Mouse (Mus musculus) heart, postnatal 0 days (tissue): ENCODE measurements around the gene Fam240a.
A peak's percentile ranks its signal among the peaks of the same experiment; 100 is the strongest.

ENCODE experiments used
- CTCF ChIP-seq: IDR thresholded peaks from 2 replicates; pipeline ENCODE4 v1.5.1; 2016; ENCODE audit warnings: antibody characterized with exemption, control low read depth, low read depth
- EP300 ChIP-seq: IDR thresholded peaks from 2 replicates; pipeline ENCODE4 v1.6.1; 2016; ENCODE audit warnings: antibody characterized with exemption, low read depth

- TF ChIP-seq EP300, result no peak
- TF ChIP-seq CTCF, result peak; percentile 94
These were observed 6.1 kb upstream of the Fam240a start for GRCm38 (mm10) chr9:110922759-110923158.
